Mouse (Mus musculus) olfactory bulb, adult 2 months (tissue): ENCODE data around the gene Nlk. TPM values are rescaled to one million over a fixed set of nuclear protein-coding genes. Genes with fewer than 3 reads are reported as not detected.
"Not testable (repeated sequence)": the region's sequence is repeated elsewhere in the genome, so short reads cannot be mapped to it uniquely, and the experiment has no call there.

ENCODE experiments used
- H3K27ac ChIP-seq: fragments of 200-500 bp; 2 replicates; pipeline ENCODE4 v1.5.1; 2012; ENCODE audit warnings: low read depth, low read length; ENCODE audit not compliant: insufficient read depth
- H3K4me1 ChIP-seq: fragments of 200-500 bp; 2 replicates; pipeline ENCODE4 v1.6.1; 2012; ENCODE audit warnings: low read length; ENCODE audit not compliant: control insufficient read depth, insufficient read depth
- H3K4me3 ChIP-seq: fragments of 200-500 bp; 2 replicates; pipeline ENCODE4 v1.5.1; 2012; ENCODE audit warnings: mild to moderate bottlenecking, low read depth, low read length, moderate library complexity; ENCODE audit not compliant: insufficient read depth
- CTCF ChIP-seq: fragments of 200-500 bp; IDR thresholded peaks from 2 replicates; pipeline ENCODE4 v1.5.1; 2012; ENCODE audit warnings: low read depth, mild to moderate bottlenecking, low read length, moderate library complexity; ENCODE audit not compliant: insufficient read depth
- POLR2A ChIP-seq: fragments of 200-500 bp; IDR thresholded peaks from 2 replicates; pipeline ENCODE4 v1.6.1; 2012; ENCODE audit warnings: mild to moderate bottlenecking, low read depth, low read length, moderate library complexity; ENCODE audit not compliant: insufficient read depth
- WGBS: fragments of 180-500 bp; shearing (Covaris S2); methylation state at CpG from one replicate; pipeline ENCODE4 v1.1.7; 2018; 5-methylcytosine and 5-hydroxymethylcytosine counted together
- polyA plus RNA-seq: library from polyadenylated mRNA; stranded (reverse); fragments of >200 nt; gene quantifications from 2 replicates; pipeline ENCODE4 v1.2.4, GENCODE M21; 2012; ENCODE audit warnings: low replicate concordance; ENCODE audit not compliant: missing spikeins, insufficient read depth, insufficient read length

The Nlk gene
- polyA plus RNA-seq, 1 experiment = not detected

DNA sequence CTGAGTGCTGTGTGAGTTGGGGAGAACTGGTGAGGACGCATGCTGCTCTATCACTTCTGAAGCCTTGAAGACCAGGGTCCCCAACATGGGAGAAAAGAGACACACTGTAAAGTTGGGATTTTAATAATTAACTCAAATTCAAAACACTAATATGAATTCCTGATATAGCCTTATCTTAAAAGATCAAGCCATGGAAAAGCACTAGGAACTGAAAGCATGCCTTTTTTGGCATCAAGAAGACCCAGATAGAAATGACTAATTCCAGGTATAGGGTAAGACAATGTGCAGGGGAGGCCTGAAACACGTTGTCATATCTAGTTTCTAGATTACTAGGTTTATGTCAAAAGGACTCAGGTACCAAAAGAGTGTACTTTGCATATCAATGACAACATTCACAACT is 48.0 kb downstream of the Nlk start:
- no peaks in the 10 kb centered on the region for H3K4me1 ChIP-seq
- no peak for TF ChIP-seq POLR2A
- no peak for TF ChIP-seq CTCF
- H3K4me3 ChIP-seq = no peak overlapping the region
- 88% methylated on average over 2 of the region's 2 CpGs for WGBS
- no peak overlapping the region for H3K27ac ChIP-seq

DNA sequence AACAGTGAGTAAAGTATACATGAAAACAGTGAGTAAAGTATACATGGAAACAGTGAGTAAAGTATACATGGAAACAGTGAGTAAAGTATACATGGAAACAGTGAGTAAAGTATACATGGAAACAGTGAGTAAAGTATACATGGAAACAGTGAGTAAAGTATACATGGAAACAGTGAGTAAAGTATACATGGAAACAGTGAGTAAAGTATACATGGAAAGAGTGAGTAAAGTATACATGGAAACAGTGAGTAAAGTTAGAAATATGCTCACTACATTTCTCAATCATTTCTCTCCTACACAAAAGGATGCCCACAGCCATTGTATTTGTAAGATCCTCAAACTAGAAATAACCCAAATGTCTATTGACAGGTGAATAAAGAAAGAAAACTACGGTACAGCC is 48.8 kb downstream of the Nlk start:
- H3K4me1 ChIP-seq, H3K4me3 ChIP-seq, H3K27ac ChIP-seq: not testable (repeated sequence)
- WGBS = 93% methylated on average over 1 of the region's 1 CpGs

DNA sequence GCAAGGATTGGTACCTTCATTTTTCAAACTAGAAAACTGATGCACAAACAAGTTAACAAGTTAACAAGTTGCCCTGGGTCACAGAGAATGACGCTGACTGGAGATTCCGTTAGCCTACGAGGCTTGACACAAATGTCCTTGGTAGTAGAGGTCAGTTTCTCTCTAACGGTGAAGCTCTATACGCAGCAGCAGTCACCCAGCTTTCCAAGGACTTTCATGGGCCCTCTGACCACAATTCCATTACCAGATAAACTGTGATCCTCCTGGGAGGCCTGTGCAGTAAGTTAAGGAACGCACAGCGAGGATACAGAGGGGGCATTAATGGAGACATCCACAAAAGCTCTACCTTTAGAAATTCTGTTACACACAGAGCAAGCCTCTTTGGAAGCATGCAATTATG is 53.4 kb downstream of the Nlk start:
- WGBS = 93% methylated on average over 7 of the region's 7 CpGs
- H3K27ac ChIP-seq = no peak overlapping the region
- H3K4me3 ChIP-seq = no peak overlapping the region
- TF ChIP-seq POLR2A (no peak), CTCF (no peak)
- H3K4me1 ChIP-seq = no peaks in the 10 kb centered on the region

DNA sequence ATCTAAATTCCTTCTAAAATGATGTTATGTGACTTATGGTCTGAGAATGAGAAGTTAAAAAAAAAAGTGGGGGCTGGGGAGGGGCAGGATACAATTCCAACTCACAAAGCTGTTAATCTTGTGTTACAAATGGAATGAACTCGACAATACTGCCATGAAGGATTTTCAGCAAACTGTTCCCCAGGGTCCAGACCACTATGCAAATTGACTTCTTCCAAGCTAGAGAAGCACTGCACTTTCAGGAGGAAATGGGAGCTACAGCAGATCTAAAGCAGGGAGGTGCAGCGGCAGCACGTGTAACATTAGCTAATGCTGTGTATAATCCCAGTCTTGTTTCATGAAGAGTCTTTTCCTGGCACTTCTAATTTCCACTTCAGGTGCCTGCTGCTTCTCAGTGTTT is 55.0 kb downstream of the Nlk start:
- no peaks in the 10 kb centered on the region for H3K4me1 ChIP-seq
- TF ChIP-seq CTCF (no peak), POLR2A (no peak)
- WGBS = 53% methylated on average over 3 of the region's 3 CpGs
- H3K27ac ChIP-seq = no peak overlapping the region
- H3K4me3 ChIP-seq = no peak overlapping the region

- Histone ChIP-seq H3K27ac (no peak overlapping the region), H3K4me1 (peaks cover under 1% of the 10 kb centered on the region; the same call in 1 of the 2 replicates), H3K4me3 (no peak overlapping the region)
- WGBS = 62% methylated on average over 3 of the region's 3 CpGs
- TF ChIP-seq CTCF (no peak), POLR2A (no peak)
Observed at GRCm38 (mm10) chr11:78641088-78641487, 56.1 kb downstream of the Nlk start.

- Histone ChIP-seq H3K4me3 (no peak overlapping the region), H3K4me1 (peaks cover 6% of the 10 kb centered on the region; the same call in 1 of the 2 replicates), H3K27ac (no peak overlapping the region)
- no peak for TF ChIP-seq CTCF
- TF ChIP-seq POLR2A = no peak
- 99% methylated on average over 2 of the region's 2 CpGs for WGBS
Observed at GRCm38 (mm10) chr11:78632782-78633181, 64.4 kb downstream of the Nlk start.

- WGBS = 66% methylated on average over 3 of the region's 3 CpGs
- TF ChIP-seq CTCF = no peak
- TF ChIP-seq POLR2A = no peak
- Histone ChIP-seq H3K27ac (no peak overlapping the region), H3K4me1 (peaks cover 3% of the 10 kb centered on the region; the same call in 1 of the 2 replicates), H3K4me3 (no peak overlapping the region)
Observed at GRCm38 (mm10) chr11:78628871-78629270, 68.3 kb downstream of the Nlk start.

DNA sequence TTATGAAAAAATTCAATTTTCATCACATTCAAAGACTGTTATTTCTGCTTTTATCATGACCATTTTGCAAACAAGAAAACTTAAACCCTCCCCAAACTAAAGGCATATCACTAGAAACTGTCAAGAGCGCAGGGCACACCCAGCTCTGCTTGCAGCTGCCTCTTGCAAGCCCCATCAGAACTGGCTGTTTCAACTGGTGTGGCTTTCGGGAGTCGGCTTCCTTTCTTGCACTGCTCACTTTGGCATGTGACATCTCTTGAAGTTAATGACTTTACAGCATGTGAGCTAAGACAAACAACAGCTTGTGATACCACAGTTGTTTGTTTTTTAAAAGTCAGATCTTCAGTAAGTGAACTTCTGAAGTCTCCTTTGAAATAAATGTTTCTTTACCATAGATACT is 72.8 kb downstream of the Nlk start:
- H3K4me3 ChIP-seq = no peak overlapping the region
- 83% methylated on average over 3 of the region's 3 CpGs for WGBS
- no peaks in the 10 kb centered on the region for H3K4me1 ChIP-seq
- H3K27ac ChIP-seq = no peak overlapping the region
- no peak for TF ChIP-seq CTCF
- TF ChIP-seq POLR2A = no peak

- Histone ChIP-seq H3K4me1 (no peaks in the 10 kb centered on the region), H3K4me3 (no peak overlapping the region), H3K27ac (no peak overlapping the region)
- TF ChIP-seq CTCF (no peak), POLR2A (no peak)
Observed at GRCm38 (mm10) chr11:78621926-78622325, 75.2 kb downstream of the Nlk start.

DNA sequence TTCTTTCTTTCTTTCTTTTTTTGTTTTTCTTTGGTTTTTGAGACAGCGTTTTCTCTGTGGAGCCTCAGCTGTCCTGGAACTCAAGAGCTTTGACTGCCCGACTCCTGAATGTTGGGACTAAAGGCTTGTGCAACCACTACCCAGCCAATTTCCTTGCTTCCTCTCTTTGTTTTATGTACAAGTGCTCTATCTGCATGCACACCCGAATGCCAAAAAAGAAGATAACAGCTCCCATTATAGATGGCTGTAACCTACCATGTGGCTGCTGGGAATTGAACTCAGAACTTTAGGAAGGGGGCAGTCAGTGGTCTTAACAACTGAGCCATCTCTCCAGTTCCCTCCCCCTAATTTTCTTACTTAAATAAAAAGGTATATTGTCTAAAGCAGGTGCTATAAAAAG is 77.0 kb downstream of the Nlk start:
- H3K4me1 ChIP-seq = no peaks in the 10 kb centered on the region
- TF ChIP-seq CTCF (no peak), POLR2A (no peak)
- no peak overlapping the region for H3K4me3 ChIP-seq
- H3K27ac ChIP-seq = no peak overlapping the region
- 92% methylated on average over 3 of the region's 3 CpGs for WGBS

- Histone ChIP-seq H3K27ac (no peak overlapping the region), H3K4me3 (no peak overlapping the region), H3K4me1 (no peaks in the 10 kb centered on the region)
- TF ChIP-seq POLR2A (no peak), CTCF (no peak)
Observed at GRCm38 (mm10) chr11:78611273-78611672, 85.9 kb downstream of the Nlk start.
